Mouse (Mus musculus) G1E (cell line): ENCODE measurements at regions not wholly inside any gene's neighbourhood (a gene's known extent, or its start where the extent isn't known, plus 50 kb on each side); places are given as distances from the start of the nearest gene placed in this dataset.

Experiments used
- ATAC-seq: 2 replicates; pipeline ENCODE4 v1.8.0; 2016; ENCODE audit warnings: mild to moderate bottlenecking; ENCODE audit not compliant: insufficient number of reproducible peaks, poor library complexity, low FRiP score, severe bottlenecking; ENCODE audit errors: extremely low read depth
- DNase-seq: peaks from one replicate; pipeline ENCODE4 v3.0.0; 2012; ENCODE audit warnings: low spot score
- H3K27me3 ChIP-seq: 2 replicates; pipeline ENCODE4 v1.6.1; 2012; ENCODE audit warnings: mild to moderate bottlenecking, low read length, inconsistent platforms; ENCODE audit not compliant: insufficient read depth
- H3K36me3 ChIP-seq: replicated peaks from 2 replicates; pipeline ENCODE3; 2012; ENCODE audit warnings: mild to moderate bottlenecking, inconsistent platforms
- H3K4me1 ChIP-seq: 2 replicates; pipeline ENCODE4 v1.6.1; 2012; ENCODE audit warnings: low read depth, low read length, inconsistent platforms, mixed read lengths; ENCODE audit not compliant: insufficient read depth
- H3K4me3 ChIP-seq: 2 replicates; pipeline ENCODE4 v1.5.1; 2012; ENCODE audit warnings: low read depth, mild to moderate bottlenecking, inconsistent platforms, low read length, moderate library complexity, mixed read lengths
- H3K9me3 ChIP-seq: replicated peaks from 2 replicates; pipeline ENCODE4 v1.6.1; 2012; ENCODE audit warnings: inconsistent platforms
- CTCF ChIP-seq: IDR thresholded peaks from 2 replicates; pipeline ENCODE4 v1.5.1; 2012; ENCODE audit warnings: low read depth, low read length, inconsistent platforms, mixed read lengths
- GATA1 ChIP-seq: IDR thresholded peaks from 2 replicates; pipeline ENCODE4 v1.6.1; 2012; ENCODE audit warnings: borderline replicate concordance, low read length, inconsistent platforms, mixed read lengths
- GATA2 ChIP-seq: IDR thresholded peaks from 2 replicates; pipeline ENCODE4 v1.6.1; 2012; ENCODE audit warnings: low read depth, low read length, inconsistent platforms, borderline replicate concordance
- POLR2AphosphoS5 ChIP-seq: IDR thresholded peaks from 2 replicates; pipeline ENCODE4 v1.6.1; 2012; ENCODE audit warnings: low read depth, low read length, inconsistent platforms; ENCODE audit not compliant: insufficient replicate concordance
- TAL1 ChIP-seq: conservative IDR thresholded peaks from 2 replicates; pipeline ENCODE4 v1.6.1; 2012; ENCODE audit warnings: low read depth, low read length, inconsistent platforms, mixed read lengths

- Histone ChIP-seq H3K4me3 (no peak overlapping the region), H3K9me3 (0 out of 2 replicates have a peak, but pooled peaks cover 2% of the 10 kb centered on the region), H3K27me3 (no peaks in the 10 kb centered on the region), H3K36me3 (no peaks in the 10 kb centered on the region), H3K4me1 (no peaks in the 10 kb centered on the region)
- no peak for ATAC-seq
- DNase-seq = no peak
- TF ChIP-seq TAL1 (no peak), GATA1 (no peak), GATA2 (no peak), POLR2AphosphoS5 (no peak), CTCF (no peak)
These were observed 272.8 kb downstream of the Fam49a start for GRCm38 (mm10) chr12:12534779-12535178.

GRCm38 (mm10) chr12:12530796-12531195 lies 268.9 kb downstream of the Fam49a start:
- H3K9me3 ChIP-seq = peaks cover 5% of the 10 kb centered on the region
- no peak for ATAC-seq
- no peak for TF ChIP-seq GATA2
- TF ChIP-seq GATA1 = no peak
- no peak for TF ChIP-seq POLR2AphosphoS5
- TF ChIP-seq CTCF = no peak
- TF ChIP-seq TAL1 = no peak
- H3K4me3 ChIP-seq = no peak overlapping the region
- no peaks in the 10 kb centered on the region for H3K36me3 ChIP-seq
- DNase-seq = no peak
- no peaks in the 10 kb centered on the region for H3K4me1 ChIP-seq
- H3K27me3 ChIP-seq = no peaks in the 10 kb centered on the region

- DNase-seq = no peak
- no peaks in the 10 kb centered on the region for H3K4me1 ChIP-seq
- ATAC-seq = no peak
These were observed 267.6 kb downstream of the Fam49a start for GRCm38 (mm10) chr12:12529541-12529940.

GRCm38 (mm10) chr12:12528478-12528981 lies 266.6 kb downstream of the Fam49a start:
- ATAC-seq = no peak
- Histone ChIP-seq H3K4me3 (no peak overlapping the region), H3K9me3 (peaks cover 5% of the 10 kb centered on the region), H3K4me1 (no peaks in the 10 kb centered on the region), H3K36me3 (no peaks in the 10 kb centered on the region), H3K27me3 (no peaks in the 10 kb centered on the region)
- TF ChIP-seq POLR2AphosphoS5 (no peak), GATA2 (no peak), TAL1 (no peak), GATA1 (no peak), CTCF (no peak)
- no peak for DNase-seq

More at GRCm38 (mm10) chr12:12529541-12529940, 267.6 kb downstream of the Fam49a start:
- no peaks in the 10 kb centered on the region for H3K27me3 ChIP-seq
- no peak for TF ChIP-seq CTCF
- no peak for TF ChIP-seq POLR2AphosphoS5
- no peak for TF ChIP-seq GATA1
- TF ChIP-seq TAL1 = no peak
- TF ChIP-seq GATA2 = no peak
- H3K9me3 ChIP-seq = peaks cover 5% of the 10 kb centered on the region
- no peak overlapping the region for H3K4me3 ChIP-seq
- H3K36me3 ChIP-seq = no peaks in the 10 kb centered on the region

GRCm38 (mm10) chr12:12527766-12528477 lies 266.0 kb downstream of the Fam49a start:
- H3K4me1 ChIP-seq = no peaks in the 10 kb centered on the region

GRCm38 (mm10) chr12:12527366-12527765 lies 265.4 kb downstream of the Fam49a start:
- no peak for ATAC-seq
- H3K4me1 ChIP-seq = no peaks in the 10 kb centered on the region
- no peaks in the 10 kb centered on the region for H3K36me3 ChIP-seq

More at GRCm38 (mm10) chr12:12527766-12528477, 266.0 kb downstream of the Fam49a start:
- Histone ChIP-seq H3K27me3 (no peaks in the 10 kb centered on the region), H3K9me3 (peaks cover 5% of the 10 kb centered on the region), H3K4me3 (no peak overlapping the region), H3K36me3 (no peaks in the 10 kb centered on the region)
- no peak for TF ChIP-seq CTCF
- no peak for TF ChIP-seq GATA1
- TF ChIP-seq TAL1 = no peak
- TF ChIP-seq GATA2 = no peak
- no peak for TF ChIP-seq POLR2AphosphoS5
- no peak for DNase-seq
- ATAC-seq = no peak

More at GRCm38 (mm10) chr12:12527366-12527765, 265.4 kb downstream of the Fam49a start:
- TF ChIP-seq CTCF = no peak
- TF ChIP-seq TAL1 = no peak
- no peak for TF ChIP-seq GATA1
- TF ChIP-seq POLR2AphosphoS5 = no peak
- TF ChIP-seq GATA2 = no peak
- DNase-seq = no peak
- Histone ChIP-seq H3K4me3 (no peak overlapping the region), H3K9me3 (peaks cover 5% of the 10 kb centered on the region), H3K27me3 (no peaks in the 10 kb centered on the region)
